Mouse (Mus musculus): ENCODE measurements around the gene Gm45785.

DNA sequence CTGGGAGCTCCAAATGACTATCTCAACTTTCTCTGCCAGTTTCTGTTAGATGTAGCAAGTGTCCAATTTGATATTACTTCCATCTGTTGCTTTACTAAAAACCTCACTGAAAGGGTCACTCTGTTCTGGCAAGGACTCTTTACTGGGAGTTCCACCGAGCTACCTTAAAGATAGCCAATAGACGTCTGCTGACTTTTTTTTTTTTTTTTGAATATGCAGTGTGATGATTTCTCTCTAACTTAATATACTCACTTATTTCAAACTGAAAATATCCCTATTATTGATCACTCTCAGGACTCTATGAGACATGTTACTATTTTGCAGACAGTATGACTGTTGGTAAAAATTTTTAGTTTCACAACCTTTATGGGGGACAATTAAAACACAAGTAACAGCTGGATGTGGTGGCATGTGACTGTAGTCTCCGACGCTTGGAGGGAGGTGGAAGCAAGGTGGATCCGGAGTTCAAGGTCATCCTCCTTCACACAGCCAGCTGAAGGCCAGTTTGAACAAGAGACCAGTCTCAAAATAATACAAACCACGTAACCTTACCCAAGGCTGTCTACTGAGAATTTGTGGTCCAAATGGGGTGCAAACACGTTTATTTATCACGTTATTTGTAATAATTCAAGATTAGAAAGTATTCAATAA is 24.9 kb upstream of the Gm45785 start:
- TF ChIP-seq POLR2A (IDR thresholded peaks at IDR 0.05; ENCODE audit: low read depth, low read length) = no peak
- TF ChIP-seq CTCF (IDR thresholded peaks at IDR 0.05; ENCODE audit: borderline replicate concordance, insufficient read depth, low read length) = no peak
